In genomic region chr3:123267741-123268201, GRCm38 (mm10) we compare ENCODE assay signal across 8 mouse cellular contexts. TPM values are rescaled to one million over a fixed set of nuclear protein-coding genes. Genes with fewer than 3 reads are reported as not detected.
DNase-seq lines count a peak whose midpoint lies in the region; ATAC-seq and TF ChIP-seq lines count a peak whose summit lies in the region.

No protein-coding gene starts in this region.

- no peaks in the 10 kb centered on the region for H3K9me3 ChIP-seq in CH12.LX (replicated peaks; ENCODE audit: low read length)
- no peaks in the 10 kb centered on the region for H3K9me3 ChIP-seq in forebrain, embryonic 13.5 days (replicated peaks)
- no peaks in the 10 kb centered on the region for H3K9me3 ChIP-seq in heart, embryonic 16.5 days (replicated peaks; ENCODE audit: control insufficient read depth, low read length)
- H3K9me3 ChIP-seq in liver, embryonic 13.5 days (replicated peaks), result no peaks in the 10 kb centered on the region

- under 1% methylated on average over 24 of the region's 25 CpGs for whole genome bisulfite sequencing in forebrain, embryonic 13.5 days
- under 1% methylated on average over 25 of the region's 25 CpGs for WGBS in heart, embryonic 16.5 days
- WGBS in liver, embryonic 13.5 days (ENCODE audit: insufficient replicate concordance), result 2% methylated on average over 25 of the region's 25 CpGs

- H3K4me2 ChIP-seq in CH12.LX (ENCODE audit: insufficient read depth, low read depth, poor library complexity, severe bottlenecking), result peak overlapping the region; percentile 82; the same call in 1 of the 2 replicates
- peak overlapping the region; percentile 93 for H3K4me2 ChIP-seq in forebrain, embryonic 13.5 days
- peak overlapping the region; percentile 59 for H3K4me2 ChIP-seq in heart, embryonic 16.5 days (ENCODE audit: low read depth, low read length)
- H3K4me2 ChIP-seq in liver, embryonic 13.5 days, result peak overlapping the region; percentile 68

- H3K4me3 ChIP-seq in CH12.LX (replicated peaks in 1 of 3; ENCODE audit: low read depth in 2 of 3, low read length in 2 of 3, poor library complexity in 1 of 3), result peak overlapping the region; percentile 74 to 92 (median 81)
- peak overlapping the region; percentile 82 for H3K4me3 ChIP-seq in brown adipose tissue, adult 24 weeks (ENCODE audit: insufficient read depth, low read depth, low read length)
- peak overlapping the region; percentile 59 for H3K4me3 ChIP-seq in forebrain, embryonic 13.5 days
- peak overlapping the region; percentile 70 for H3K4me3 ChIP-seq in heart, embryonic 16.5 days (ENCODE audit: low read length)
- H3K4me3 ChIP-seq in liver, embryonic 13.5 days (replicated peaks), result peak overlapping the region; percentile 63

- peak overlapping the region; percentile 61 for H3K9ac ChIP-seq in CH12.LX (ENCODE audit: insufficient read depth, low read depth)
- peak overlapping the region; percentile 67 for H3K9ac ChIP-seq in forebrain, embryonic 13.5 days
- H3K9ac ChIP-seq in heart, embryonic 16.5 days (ENCODE audit: low read length), result peak overlapping the region; percentile 81
- H3K9ac ChIP-seq in liver, embryonic 13.5 days, result peak overlapping the region; percentile 62

- TF ChIP-seq EP300 in CH12.LX (IDR thresholded peaks at IDR 0.05; ENCODE audit: low read length), result 0 out of 2 replicates have a peak, but pooled peaks have one; percentile 18

- H3K4me1 ChIP-seq in CH12.LX (ENCODE audit: control insufficient read depth in 1 of 2, insufficient read depth in 2 of 2), result peaks cover 3 to 25% of the 10 kb centered on the region in 2 experiments; a peak in 3 of 4 replicates
- H3K4me1 ChIP-seq in brown adipose tissue, adult 24 weeks (ENCODE audit: control insufficient read depth, insufficient read depth, insufficient read length, low read length), result peaks cover 3% of the 10 kb centered on the region; the same call in 1 of the 2 replicates
- peaks cover 9% of the 10 kb centered on the region; the same call in 1 of the 2 replicates for H3K4me1 ChIP-seq in forebrain, embryonic 13.5 days
- peaks cover 16% of the 10 kb centered on the region for H3K4me1 ChIP-seq in heart, embryonic 16.5 days (ENCODE audit: control insufficient read depth, insufficient read depth, low read length)
- no peaks in the 10 kb centered on the region; the same call in 1 of the 2 replicates for H3K4me1 ChIP-seq in liver, embryonic 13.5 days (replicated peaks)

- 0 out of 2 replicates have a peak overlapping the region, but pooled peaks have one; percentile 2 for H3K27ac ChIP-seq in CH12.LX (ENCODE audit: insufficient read depth, low read depth)
- peak overlapping the region; percentile 72 for H3K27ac ChIP-seq in brown adipose tissue, adult 24 weeks (replicated peaks; ENCODE audit: low read depth, low read length)
- H3K27ac ChIP-seq in forebrain, embryonic 13.5 days, result no peak overlapping the region
- peak overlapping the region; percentile 88 for H3K27ac ChIP-seq in heart, embryonic 16.5 days (ENCODE audit: low read length)
- H3K27ac ChIP-seq in liver, embryonic 13.5 days, result no peak overlapping the region; the same call in 1 of the 2 replicates

- no peaks in the 10 kb centered on the region for H3K27me3 ChIP-seq in CH12.LX (replicated peaks)
- peaks cover 10% of the 10 kb centered on the region; the same call in 1 of the 2 replicates for H3K27me3 ChIP-seq in forebrain, embryonic 13.5 days
- no peaks in the 10 kb centered on the region for H3K27me3 ChIP-seq in heart, embryonic 16.5 days (ENCODE audit: control insufficient read depth, insufficient read depth, low read length)
- peaks cover 26% of the 10 kb centered on the region for H3K27me3 ChIP-seq in liver, embryonic 13.5 days

- peaks cover 23 to 31% of the 10 kb centered on the region in 2 experiments for H3K36me3 ChIP-seq in CH12.LX (replicated peaks in 1 of 2; ENCODE audit: control insufficient read depth in 1 of 2, insufficient read depth in 1 of 2, low read length in 1 of 2)
- no peaks in the 10 kb centered on the region for H3K36me3 ChIP-seq in forebrain, embryonic 13.5 days (ENCODE audit: poor library complexity, severe bottlenecking)
- peaks cover 29% of the 10 kb centered on the region for H3K36me3 ChIP-seq in heart, embryonic 16.5 days (ENCODE audit: control insufficient read depth, insufficient read depth)
- peaks cover 16% of the 10 kb centered on the region for H3K36me3 ChIP-seq in liver, embryonic 13.5 days

- in situ Hi-C loops in CH12.LX (cut with MboI; ENCODE audit: low pct_ligation_motif_present, low pct_unique_long_range_greater_than_20kb, low sequenced_read_pairs), result no loop called here

- DNase-seq in CH12.LX (ENCODE audit: extremely low read depth), result peak; percentile 47
- DNase-seq in kidney, postnatal 25 days, result peak; percentile 66 to 77
- no peak for DNase-seq in liver, embryonic 13.5 days
- peak; percentile 59 for DNase-seq in neural tube, embryonic 10.5 days (ENCODE audit: extremely low spot score, low spot score)
- peak; percentile 53 for DNase-seq in testis, postnatal 14 days (ENCODE audit: low spot score)

- TF ChIP-seq RAD21 in CH12.LX (IDR thresholded peaks at IDR 0.05; ENCODE audit: low read depth, low read length), result no peak

- dilution Hi-C loops in CH12.LX (cut with MboI; ENCODE audit: extremely low pct_ligation_motif_present, extremely low pct_unique_long_range_greater_than_20kb, low sequenced_read_pairs), result no loop called here

- ATAC-seq in forebrain, embryonic 13.5 days, result peak; percentile 57
- ATAC-seq in heart, embryonic 16.5 days (replicated peaks; ENCODE audit: extremely low read depth, insufficient read depth, low FRiP score), result peak; percentile 58
- ATAC-seq in liver, embryonic 13.5 days (ENCODE audit: low read depth), result peak; percentile 46

- no peak for TF ChIP-seq POLR2A in CH12.LX (IDR thresholded peaks at IDR 0.05; ENCODE audit: low read depth, low read length)

- TF ChIP-seq CTCF in CH12.LX (conservative IDR thresholded peaks at IDR 0.05 in 1 of 2, IDR thresholded peaks at IDR 0.05 in 1 of 2; ENCODE audit: low read depth in 2 of 2, low read length in 2 of 2), result no peak

- H3K79me2 ChIP-seq in CH12.LX (replicated peaks; ENCODE audit: control insufficient read depth, extremely low read depth, insufficient read depth, poor library complexity, severe bottlenecking), result peaks cover 16% of the 10 kb centered on the region; the same call in 1 of the 2 replicates

TF ChIP-seq in CH12.LX, 34 proteins besides CTCF, POLR2A, EP300 and RAD21:
- TF ChIP-seq HCFC1 (IDR thresholded peaks at IDR 0.05; ENCODE audit: low read depth, low read length) (no peak), KAT2A (IDR thresholded peaks at IDR 0.05; ENCODE audit: insufficient replicate concordance, low read length) (no peak), SIN3A (IDR thresholded peaks at IDR 0.05; ENCODE audit: low read length) (no peak), E2F4 (IDR thresholded peaks at IDR 0.05; ENCODE audit: insufficient replicate concordance, low read depth, low read length) (no peak), POLR2AphosphoS2 (IDR thresholded peaks at IDR 0.05; ENCODE audit: low read depth, low read length) (no peak), MXI1 (IDR thresholded peaks at IDR 0.05; ENCODE audit: low read depth, low read length) (peak; percentile 31; the same call in 1 of the 2 replicates), MAX (IDR thresholded peaks at IDR 0.05; ENCODE audit: low read length) (peak; percentile 58; the same call in 1 of the 2 replicates), ZMIZ1 (IDR thresholded peaks at IDR 0.05; ENCODE audit: low read depth, low read length) (0 out of 2 replicates have a peak, but pooled peaks have one; percentile 8), MAFK (IDR thresholded peaks at IDR 0.05; ENCODE audit: insufficient replicate concordance, low read length) (peak; percentile 24; the same call in 1 of the 2 replicates), CHD1 (IDR thresholded peaks at IDR 0.05; ENCODE audit: low read depth, low read length) (peak; percentile 44; the same call in 1 of the 2 replicates), CHD2 (IDR thresholded peaks at IDR 0.05; ENCODE audit: low read length) (no peak), TCF12 (IDR thresholded peaks at IDR 0.05; ENCODE audit: low read depth, low read length) (no peak), NELFE (IDR thresholded peaks at IDR 0.05; ENCODE audit: low read depth, low read length) (no peak)

RNA-seq across cellular contexts. Expression of gene Sec24d, which starts 0.5 kb away (rescaled TPM):
- total RNA-seq in CH12.LX (2012; rRNA removed) (33.1 and 37.1 TPM in 2 replicates), CH12.LX (2014; rRNA removed) (45.8 and 50.9 TPM in 2 replicates)
- 51.4 and 51.7 TPM in 2 replicates for polyA plus RNA-seq in CH12.LX (2012; ENCODE audit: insufficient read length, low read depth)
- 15.3 and 20.7 TPM in 2 replicates for polyA plus RNA-seq in brown adipose tissue, adult 24 weeks (2012; ENCODE audit: insufficient read depth, insufficient read length, missing spikeins)
- polyA plus RNA-seq in forebrain, embryonic 13.5 days (2015; fragmentation: Nextera tagmentation; extraction: Ambion mirVana), result 10.8 and 10.9 TPM in 2 replicates
- polyA plus RNA-seq in heart, embryonic 16.5 days (2015; fragmentation: Nextera tagmentation; extraction: Ambion mirVana), result 61.6 and 66.3 TPM in 2 replicates
- polyA plus RNA-seq in liver, embryonic 13.5 days (2015; fragmentation: Nextera tagmentation; extraction: Ambion mirVana), result 14.1 and 23.3 TPM in 2 replicates

RNA-seq across cellular contexts. Expression of gene Synpo2, which starts 31.8 kb away (rescaled TPM):
- total RNA-seq in CH12.LX (2012; rRNA removed) (0.21 and 1.1 TPM in 2 replicates), CH12.LX (2014; rRNA removed) (0.13 TPM in 1 of 2 replicates, not detected in the other)
- polyA plus RNA-seq in CH12.LX (2012; ENCODE audit: insufficient read length, low read depth), result 0.03 and 0.13 TPM in 2 replicates
- polyA plus RNA-seq in brown adipose tissue, adult 24 weeks (2012; ENCODE audit: insufficient read depth, insufficient read length, missing spikeins), result 6.0 and 7.4 TPM in 2 replicates
- 0.55 and 0.72 TPM in 2 replicates for polyA plus RNA-seq in forebrain, embryonic 13.5 days (2015; fragmentation: Nextera tagmentation; extraction: Ambion mirVana)
- polyA plus RNA-seq in heart, embryonic 16.5 days (2015; fragmentation: Nextera tagmentation; extraction: Ambion mirVana), result 11.4 and 11.5 TPM in 2 replicates
- 0.21 and 0.41 TPM in 2 replicates for polyA plus RNA-seq in liver, embryonic 13.5 days (2015; fragmentation: Nextera tagmentation; extraction: Ambion mirVana)

Comparison
In these comparisons a context has a peak if more than half of its experiments do, and no peak if none do; other contexts are left out.
1. H3K27ac ChIP-seq: peak in CH12.LX (single experiment), brown adipose tissue, adult 24 weeks (single experiment) and heart, embryonic 16.5 days (single experiment); none in forebrain, embryonic 13.5 days (single experiment) and liver, embryonic 13.5 days (single experiment).
2. Peak in every context shown above with its lines, with median percentiles within 50 percentile points of each other: H3K4me2 ChIP-seq, H3K4me3 ChIP-seq, H3K9ac ChIP-seq and ATAC-seq.